Mouse (Mus musculus) layer of hippocampus, adult 11-12 months (tissue): Measurements from ENCODE around the gene Cul7.
A peak's percentile ranks its signal among the peaks of the same experiment; 100 is the strongest.

Experiments used
- DNase-seq: peaks from one replicate; pipeline ENCODE4 v3.0.0; 2022; ENCODE audit warnings: low spot score

Gene Cul7

DNA sequence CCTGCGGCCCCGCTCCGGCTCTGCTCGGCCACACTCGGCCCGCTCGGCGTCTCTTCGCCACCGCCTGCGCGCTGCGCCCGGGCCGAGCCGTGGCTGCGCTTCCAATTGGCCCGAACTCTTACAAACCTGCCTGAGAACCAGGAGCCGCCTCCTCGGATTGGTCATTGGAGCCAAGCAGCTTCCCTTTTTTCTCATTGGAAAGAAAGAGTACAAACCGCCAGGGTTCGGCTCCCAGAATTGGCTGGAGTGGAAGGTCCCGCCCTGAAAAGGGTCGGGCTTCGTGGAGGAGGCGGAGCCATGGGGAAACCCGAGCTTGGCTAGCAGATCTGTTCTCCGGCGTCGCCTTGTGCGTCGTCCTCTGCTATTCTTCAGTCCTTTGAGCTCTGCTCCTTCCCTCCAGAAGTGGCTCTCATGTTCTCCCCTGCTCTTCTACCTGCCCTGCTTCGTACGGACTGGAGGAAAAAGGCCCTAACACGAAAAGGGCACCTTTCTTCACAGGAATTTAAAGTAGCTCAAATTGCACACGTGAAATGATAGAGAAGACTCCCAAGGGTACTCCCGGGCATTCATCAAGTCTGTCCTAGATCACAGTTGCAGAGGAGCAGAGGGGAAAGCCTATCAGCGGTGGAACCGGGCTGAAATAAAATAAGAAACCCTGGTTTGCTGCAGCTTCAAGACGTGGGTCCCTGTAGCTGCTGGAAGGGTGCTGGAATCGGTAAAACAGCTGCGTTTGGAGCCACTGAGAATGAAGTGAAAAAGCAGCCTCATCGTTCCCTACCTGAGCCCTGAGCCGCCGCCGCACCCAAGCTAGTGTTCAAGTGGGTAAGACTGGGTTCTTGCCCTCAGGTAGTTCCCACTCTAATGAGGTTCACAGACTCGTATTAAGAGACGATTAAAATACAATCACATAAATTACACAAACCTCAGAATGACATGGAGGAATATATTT is 55.0 kb downstream of the Cul7 start, which contains the start of gene Ppp2r5d:
Gene Ppp2r5d, minus strand, starts transcription at position 225 of the 949 bp plus-strand sequence.
- peak; percentile 97 for DNase-seq

DNA sequence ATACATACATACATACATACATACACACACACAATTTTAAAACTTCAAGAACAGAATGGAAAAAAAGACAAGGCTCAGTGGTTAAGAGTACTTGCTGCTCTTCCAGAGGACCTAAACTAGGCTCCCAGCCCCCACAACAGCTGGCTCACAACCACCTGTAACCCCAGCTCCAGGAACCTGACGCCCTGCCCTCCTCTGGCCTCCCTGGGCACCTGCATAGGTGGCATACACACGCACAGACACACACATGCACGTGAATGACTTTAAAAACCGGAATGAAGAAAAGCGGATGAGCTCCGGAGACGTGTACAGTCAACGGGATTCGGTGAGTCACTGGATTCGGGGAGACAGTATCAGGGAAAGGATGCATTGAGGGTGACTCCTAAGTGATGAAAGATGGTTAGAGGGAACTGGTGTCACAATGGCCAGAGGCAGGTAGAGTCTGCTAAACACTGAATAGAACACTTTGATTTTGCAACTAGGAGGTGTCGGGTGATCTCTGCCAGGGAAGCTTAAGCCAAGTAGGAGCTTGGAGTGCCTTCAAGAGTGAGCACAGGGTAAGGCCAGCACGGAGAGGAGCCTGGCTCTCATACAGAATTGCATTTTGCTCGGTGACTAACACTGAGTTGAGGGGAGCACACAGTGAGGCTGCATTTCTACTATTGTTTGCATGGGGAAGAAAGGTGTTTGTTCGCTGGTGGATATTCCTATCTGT is 56.4 kb downstream of the Cul7 start:
- DNase-seq = no peak

DNA sequence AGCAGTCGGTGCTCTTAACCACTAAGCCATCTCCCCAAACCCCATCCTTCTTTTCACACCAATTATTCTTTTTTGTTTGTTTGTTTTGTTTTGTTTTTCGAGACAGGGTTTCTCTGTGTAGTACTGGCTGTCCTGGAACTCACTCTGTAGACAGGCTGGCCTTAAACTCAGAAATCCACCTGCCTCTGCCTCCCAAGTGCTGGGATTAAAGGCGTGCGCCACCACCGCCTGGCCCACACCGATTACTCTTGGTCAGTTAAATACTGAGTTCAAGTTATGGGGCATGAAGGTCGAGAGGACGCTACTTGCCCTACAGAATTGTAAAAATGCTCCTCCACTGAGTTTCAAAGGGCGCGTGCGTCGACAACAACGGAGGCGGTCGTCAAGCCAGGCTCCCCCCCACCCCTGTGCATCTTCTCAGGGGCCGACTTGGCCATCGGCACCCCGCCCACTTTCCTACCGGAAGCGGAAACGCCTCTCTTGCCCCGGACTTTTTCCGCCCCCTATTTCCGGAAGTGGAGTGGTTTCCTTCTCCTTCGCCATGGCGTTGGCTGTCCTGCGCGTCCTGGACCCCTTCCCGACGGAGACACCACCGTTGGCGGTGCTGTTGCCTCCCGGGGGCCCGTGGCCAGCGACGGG is 60.9 kb downstream of the Cul7 start, which contains the start of gene Pex6:
Gene Pex6, plus strand, starts transcription at position 505 of the 639 bp plus-strand sequence.
- peak; percentile 93 for DNase-seq

DNA sequence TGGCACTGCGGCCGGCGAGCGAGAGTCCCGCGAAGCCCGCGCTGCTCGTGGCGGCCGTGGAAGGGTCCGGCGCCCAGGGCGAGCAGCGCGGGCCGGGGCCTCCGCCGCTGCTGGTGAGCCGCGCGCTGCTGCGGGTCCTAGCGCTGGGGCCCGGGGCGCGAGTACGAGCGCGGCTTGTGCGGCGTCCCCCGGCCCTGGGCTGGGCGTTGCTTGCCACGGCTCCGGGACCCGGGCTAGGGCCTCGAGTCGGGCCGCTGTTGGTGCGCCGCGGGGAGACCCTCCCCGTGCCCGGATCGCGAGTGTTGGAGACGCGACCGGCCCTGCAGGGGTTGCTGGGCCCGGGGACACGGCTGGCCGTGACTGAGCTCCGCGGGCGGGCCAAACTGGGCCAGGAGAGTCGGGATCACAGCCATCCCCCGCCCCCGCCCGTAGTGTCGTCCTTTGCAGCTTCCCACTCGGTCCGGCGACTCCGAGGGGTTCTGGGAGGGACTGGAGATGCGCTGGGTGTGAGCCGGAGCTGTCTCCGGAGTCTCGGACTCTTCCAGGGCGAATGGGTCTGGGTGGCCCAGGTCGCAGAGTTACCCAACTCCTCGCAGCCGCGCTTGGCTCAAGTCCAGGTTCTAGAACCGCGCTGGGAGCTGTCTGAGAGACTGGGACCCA is 61.6 kb downstream of the Cul7 start:
- no peak for DNase-seq

DNA sequence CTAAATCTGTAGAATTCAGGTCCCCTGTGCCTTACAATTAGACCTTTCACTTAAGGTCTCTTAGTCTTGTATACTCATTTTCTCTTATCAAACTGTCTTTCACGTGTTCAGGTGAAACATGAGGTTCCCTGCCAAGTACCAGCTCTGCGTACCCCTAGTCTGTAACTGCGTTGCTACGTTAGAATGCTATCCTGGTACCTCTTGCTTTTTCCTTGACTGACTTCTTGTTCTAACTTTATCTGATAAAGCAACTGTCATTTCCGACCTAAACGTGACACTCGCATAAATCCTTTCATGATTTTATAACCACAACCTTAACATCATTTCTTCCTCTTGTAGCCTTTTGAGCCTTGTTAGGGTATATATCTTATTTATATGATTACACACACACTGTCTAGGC is 62.3 kb downstream of the Cul7 start:
- no peak for DNase-seq

DNA sequence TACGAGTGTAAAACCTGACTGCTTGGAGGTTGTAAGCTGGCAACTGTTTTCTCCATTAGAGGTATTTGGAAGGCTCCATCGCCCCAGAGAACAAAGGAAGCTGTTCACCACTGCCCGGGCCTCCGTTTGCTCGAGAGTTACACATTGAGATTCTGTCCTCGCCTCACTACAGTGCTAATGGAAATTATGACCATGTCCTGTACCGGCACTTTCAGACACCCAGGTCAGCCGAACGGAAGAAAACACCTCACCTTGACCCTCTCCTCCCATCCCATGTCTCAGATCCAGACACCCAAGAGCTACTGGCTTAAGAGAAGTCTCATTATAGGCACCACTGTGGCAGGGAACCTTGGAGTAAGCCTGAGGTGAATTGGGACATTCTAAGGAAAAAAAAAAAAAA is 63.7 kb downstream of the Cul7 start:
- DNase-seq = no peak
